Mouse (Mus musculus) ES-Bruce4 (cell line): ENCODE measurements around the gene Gm7879.

Source experiments
- CTCF ChIP-seq: IDR thresholded peaks from one replicate; pipeline ENCODE4 v1.8.1; 2011; ENCODE audit warnings: low read depth, low read length
- EP300 ChIP-seq: IDR thresholded peaks from 2 replicates; pipeline ENCODE4 v1.6.1; 2011; ENCODE audit warnings: low read depth, low read length; ENCODE audit not compliant: insufficient read depth
- POLR2A ChIP-seq: IDR thresholded peaks from one replicate; pipeline ENCODE4 v1.8.1; 2011; ENCODE audit warnings: low read length; ENCODE audit not compliant: insufficient read depth

- TF ChIP-seq CTCF (no peak), POLR2A (no peak), EP300 (no peak)
Observed at GRCm38 (mm10) chr5:43961056-43961455, 48.1 kb downstream of the Gm7879 start.
